Mouse (Mus musculus) CH12.LX (cell line): ENCODE measurements around the gene Bcl2l14.

ENCODE experiments used
- MAZ ChIP-seq: IDR thresholded peaks from 2 replicates; pipeline ENCODE4 v1.6.1; 2012; ENCODE audit warnings: low read depth, mild to moderate bottlenecking, inconsistent platforms, low read length, improper control_type of control experiment, moderate library complexity
- POLR2A ChIP-seq: IDR thresholded peaks from 2 replicates; pipeline ENCODE4 v1.6.1; 2011; ENCODE audit warnings: low read depth, mild to moderate bottlenecking, improper control_type of control experiment, low read length

- TF ChIP-seq POLR2A (no peak), MAZ (no peak)
Measured at GRCm38 (mm10) chr6:134479481-134479880, 83.4 kb downstream of the Bcl2l14 start.
